8 mouse cellular contexts compared by ENCODE assay signal in the genomic region with DNA sequence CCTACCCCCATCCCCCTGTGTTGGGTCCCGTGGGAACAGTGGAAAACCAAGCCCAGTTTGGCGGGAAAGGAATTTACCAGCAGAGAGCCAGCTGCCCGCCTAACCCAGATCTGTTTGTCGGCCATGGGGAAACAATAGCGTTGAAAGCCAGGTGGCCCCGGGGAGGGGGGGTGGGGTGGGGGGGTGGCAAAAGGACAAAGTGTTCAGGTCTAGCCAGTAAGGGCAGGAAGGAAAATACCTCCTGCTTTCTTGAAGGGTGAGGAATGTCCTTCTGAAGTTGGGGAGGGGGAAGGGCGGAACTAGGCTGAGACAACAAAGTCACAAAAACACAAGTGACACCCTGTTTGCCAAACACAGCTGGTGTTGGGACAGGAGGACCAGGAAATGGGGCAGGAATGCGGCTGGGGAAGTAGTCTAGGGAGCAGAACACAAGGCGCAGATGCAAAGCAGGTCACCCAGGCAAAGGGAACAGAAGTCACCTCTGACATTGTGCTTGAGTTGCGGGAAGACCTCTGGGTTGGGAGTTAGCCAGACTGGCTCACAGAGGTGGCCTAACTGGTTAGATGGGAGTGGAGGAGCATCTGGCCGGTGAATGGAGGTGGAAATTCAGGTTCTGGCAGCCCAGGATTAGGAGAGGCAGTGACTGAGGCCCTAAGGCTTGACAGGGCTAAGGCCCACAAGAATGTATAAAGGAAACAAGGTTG. TPM values are rescaled to one million over a fixed set of nuclear protein-coding genes. Genes with fewer than 3 reads are reported as not detected.
DNase-seq lines count a peak whose midpoint lies in the region; ATAC-seq and TF ChIP-seq lines count a peak whose summit lies in the region.
"Had no signal": no experiment of that assay in that cellular context is flagged by ENCODE, and none has a peak within 500 bp of the region (broad histone marks: within the 10 kb centered on the region; RNA-seq: fewer than 3 reads in every experiment).

No protein-coding gene starts in this region.

- H3K27me3 ChIP-seq in ES-Bruce4 (ENCODE audit: control insufficient read depth, insufficient read depth, low read length, poor library complexity, severe bottlenecking): no peaks in the 10 kb centered on the region
- no peaks in the 10 kb centered on the region for H3K27me3 ChIP-seq in heart, embryonic 16.5 days (ENCODE audit: control insufficient read depth, insufficient read depth, low read length)
- H3K27me3 ChIP-seq in limb, embryonic 11.5 days (ENCODE audit: control insufficient read depth, insufficient read depth, low read length): no peaks in the 10 kb centered on the region
- H3K27me3 ChIP-seq: neural tube, embryonic 13.5 days had no signal

- no peaks in the 10 kb centered on the region for H3K36me3 ChIP-seq in ES-Bruce4 (ENCODE audit: control insufficient read depth, insufficient read depth, low read length, poor library complexity, severe bottlenecking)
- H3K36me3 ChIP-seq in heart, embryonic 16.5 days (ENCODE audit: control insufficient read depth, insufficient read depth): peaks cover 3% of the 10 kb centered on the region; the same call in 1 of the 2 replicates
- no peaks in the 10 kb centered on the region for H3K36me3 ChIP-seq in limb, embryonic 11.5 days (ENCODE audit: control insufficient read depth, insufficient read depth, low read length)
- H3K36me3 ChIP-seq: neural tube, embryonic 13.5 days had no signal

- H3K27ac ChIP-seq in ES-Bruce4 (ENCODE audit: insufficient read depth, low read length): peak overlapping the region; percentile 85
- 0 out of 2 replicates have a peak overlapping the region, but pooled peaks have one; percentile 43 for H3K27ac ChIP-seq in heart, embryonic 16.5 days (ENCODE audit: low read length)
- H3K27ac ChIP-seq in limb, embryonic 11.5 days (replicated peaks; ENCODE audit: low read depth, low read length): 0 out of 2 replicates have a peak overlapping the region, but pooled peaks have one; percentile 56
- H3K27ac ChIP-seq: neural tube, embryonic 13.5 days had no signal

- H3K4me1 ChIP-seq in ES-Bruce4 (ENCODE audit: control insufficient read depth, insufficient read depth, low read length): peaks cover 6% of the 10 kb centered on the region
- no peaks in the 10 kb centered on the region for H3K4me1 ChIP-seq in heart, embryonic 16.5 days (ENCODE audit: control insufficient read depth, insufficient read depth, low read length)
- H3K4me1 ChIP-seq in limb, embryonic 11.5 days (ENCODE audit: control insufficient read depth, insufficient read depth, low read length): peaks cover 4% of the 10 kb centered on the region; the same call in 1 of the 2 replicates
- H3K4me1 ChIP-seq: neural tube, embryonic 13.5 days had no signal

- no peak for TF ChIP-seq POLR2A in ES-Bruce4 (IDR thresholded peaks at IDR 0.05; ENCODE audit: insufficient read depth, low read length)

- TF ChIP-seq CTCF in ES-Bruce4 (IDR thresholded peaks at IDR 0.05; ENCODE audit: low read depth, low read length): no peak

- ATAC-seq in heart, embryonic 16.5 days (replicated peaks; ENCODE audit: extremely low read depth, insufficient read depth, low FRiP score): peak; percentile 30; the same call in 1 of the 2 replicates
- ATAC-seq in limb, embryonic 11.5 days (ENCODE audit: insufficient number of reproducible peaks, low FRiP score, low TSS enrichment, low read depth): peak; percentile 69
- no peak for ATAC-seq in monocyte, adult 5-6 weeks (replicated peaks; ENCODE audit: insufficient number of reproducible peaks, low FRiP score, low TSS enrichment, poor library complexity, severe bottlenecking)

- peak; percentile 51 for DNase-seq in Muller cell, postnatal 12 days (ENCODE audit: inconsistent ontology term)
- DNase-seq in limb, embryonic 11.5 days (ENCODE audit: low spot score): peak; percentile 61
- peak; percentile 57 for DNase-seq in urinary bladder, postnatal 25 days (ENCODE audit: low spot score)
- DNase-seq in B cell, adult 2 months: no peak

- H3K4me3 ChIP-seq in ES-Bruce4 (ENCODE audit: low read depth, low read length): no peak overlapping the region
- no peak overlapping the region for H3K4me3 ChIP-seq in heart, embryonic 16.5 days (ENCODE audit: low read length)
- H3K4me3 ChIP-seq in limb, embryonic 11.5 days (ENCODE audit: low read depth, low read length): no peak overlapping the region
- H3K4me3 ChIP-seq: neural tube, embryonic 13.5 days had no signal

- no peak overlapping the region for H3K4me2 ChIP-seq in heart, embryonic 16.5 days (ENCODE audit: low read depth, low read length)
- H3K4me2 ChIP-seq in limb, embryonic 11.5 days (ENCODE audit: low read depth, severe bottlenecking): no peak overlapping the region
- H3K4me2 ChIP-seq: neural tube, embryonic 13.5 days had no signal

- no peaks in the 10 kb centered on the region for H3K9me3 ChIP-seq in ES-Bruce4 (replicated peaks; ENCODE audit: control insufficient read depth, insufficient read depth, low read length, poor library complexity, severe bottlenecking)
- no peaks in the 10 kb centered on the region for H3K9me3 ChIP-seq in heart, embryonic 16.5 days (replicated peaks; ENCODE audit: control insufficient read depth, low read length)
- no peaks in the 10 kb centered on the region for H3K9me3 ChIP-seq in limb, embryonic 11.5 days (ENCODE audit: control insufficient read depth, low read length)
- H3K9me3 ChIP-seq: neural tube, embryonic 13.5 days had no signal

- WGBS in heart, embryonic 16.5 days: 34% methylated on average over 11 of the region's 11 CpGs
- 26% methylated on average over 11 of the region's 11 CpGs for WGBS in limb, embryonic 11.5 days

- H3K9ac ChIP-seq in ES-Bruce4 (ENCODE audit: low read depth, poor library complexity, severe bottlenecking): no peak overlapping the region
- H3K9ac ChIP-seq in heart, embryonic 16.5 days (ENCODE audit: low read length): no peak overlapping the region
- H3K9ac ChIP-seq in limb, embryonic 11.5 days (ENCODE audit: low read length): no peak overlapping the region
- H3K9ac ChIP-seq: neural tube, embryonic 13.5 days had no signal

- peak; percentile 100 for TF ChIP-seq EP300 in ES-Bruce4 (IDR thresholded peaks at IDR 0.05; ENCODE audit: insufficient read depth, low read depth, low read length)

RNA-seq across cellular contexts. Expression of a gene that starts 31.7 kb away (rescaled TPM):
- polyA plus RNA-seq in ES-Bruce4 (2011; ENCODE audit: insufficient read depth, insufficient read length, low read depth, missing spikeins): 48.5 and 53.6 TPM in 2 replicates
- polyA plus RNA-seq in heart, embryonic 16.5 days (2015; fragmentation: Nextera tagmentation; extraction: Ambion mirVana): 10.1 and 10.2 TPM in 2 replicates
- 15.9 and 16.0 TPM in 2 replicates for polyA plus RNA-seq in limb, embryonic 11.5 days (2014; fragmentation: Nextera tagmentation; extraction: Ambion mirVana)
- 28.2 to 57.1 TPM (median 34.6 TPM) in 3 replicates for total RNA-seq in monocyte, adult 5-6 weeks (2017)

Comparison
In these comparisons a context has a peak if more than half of its experiments do, and no peak if none do; other contexts are left out.
1. DNase-seq: peak in Muller cell, postnatal 12 days (single experiment), limb, embryonic 11.5 days (single experiment) and urinary bladder, postnatal 25 days (single experiment); none in B cell, adult 2 months (0 of 2).
2. Peak in every context shown above with its lines, with median percentiles within 50 percentile points of each other: H3K27ac ChIP-seq.